Mouse (Mus musculus): ENCODE measurements around the gene Stap2. TPM values are rescaled to one million over a fixed set of nuclear protein-coding genes. Genes with fewer than 3 reads are reported as not detected.

The Stap2 gene
- total RNA-seq, 2 experiments from 2014 or later: 15.9 to 17.9 TPM

DNA sequence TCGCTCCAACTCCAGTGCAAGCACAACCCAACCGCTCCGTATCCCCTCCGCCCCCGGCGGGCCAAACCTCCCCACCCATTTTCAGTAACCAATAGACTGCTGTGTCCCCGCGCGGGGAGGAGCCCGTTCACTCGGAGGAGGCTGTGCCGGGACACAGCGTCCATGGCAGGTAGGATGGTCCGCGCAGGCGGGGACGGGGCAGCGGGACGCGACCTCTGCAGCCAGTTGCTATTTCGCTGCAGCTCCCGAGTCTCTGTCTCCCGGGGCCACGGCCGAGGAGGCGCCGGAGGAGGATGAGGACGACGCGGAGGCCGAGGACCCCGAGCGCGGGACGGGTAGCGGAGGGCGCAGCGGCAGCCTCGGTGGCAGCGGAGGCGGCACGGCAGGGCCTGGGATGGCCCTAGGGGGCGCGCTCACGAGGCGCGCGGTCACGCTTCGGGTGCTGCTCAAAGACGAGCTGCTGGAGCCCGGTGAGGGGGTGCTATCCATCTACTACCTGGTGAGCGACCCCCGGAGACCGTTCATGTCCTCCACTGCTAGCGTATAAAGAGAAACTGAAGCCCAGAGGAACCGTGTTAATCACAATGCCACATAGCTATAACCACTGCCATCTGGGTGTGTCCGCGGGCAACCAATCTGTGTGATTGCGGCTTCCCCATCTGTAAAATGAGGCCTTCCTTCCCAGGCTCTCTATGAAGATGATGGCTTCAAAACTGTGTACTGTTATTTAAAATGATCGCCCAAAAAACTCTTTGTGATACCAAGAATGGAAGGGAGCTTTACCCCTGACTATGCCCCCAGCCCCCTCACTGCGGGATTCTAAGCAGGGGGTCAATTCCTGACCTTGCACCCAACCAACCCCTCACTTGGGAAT is 3.9 kb upstream of the Stap2 start:
- intact Hi-C loops (cut with DNase I): no loop called here
- DNase-seq: peak; percentile 89 to 92

DNA sequence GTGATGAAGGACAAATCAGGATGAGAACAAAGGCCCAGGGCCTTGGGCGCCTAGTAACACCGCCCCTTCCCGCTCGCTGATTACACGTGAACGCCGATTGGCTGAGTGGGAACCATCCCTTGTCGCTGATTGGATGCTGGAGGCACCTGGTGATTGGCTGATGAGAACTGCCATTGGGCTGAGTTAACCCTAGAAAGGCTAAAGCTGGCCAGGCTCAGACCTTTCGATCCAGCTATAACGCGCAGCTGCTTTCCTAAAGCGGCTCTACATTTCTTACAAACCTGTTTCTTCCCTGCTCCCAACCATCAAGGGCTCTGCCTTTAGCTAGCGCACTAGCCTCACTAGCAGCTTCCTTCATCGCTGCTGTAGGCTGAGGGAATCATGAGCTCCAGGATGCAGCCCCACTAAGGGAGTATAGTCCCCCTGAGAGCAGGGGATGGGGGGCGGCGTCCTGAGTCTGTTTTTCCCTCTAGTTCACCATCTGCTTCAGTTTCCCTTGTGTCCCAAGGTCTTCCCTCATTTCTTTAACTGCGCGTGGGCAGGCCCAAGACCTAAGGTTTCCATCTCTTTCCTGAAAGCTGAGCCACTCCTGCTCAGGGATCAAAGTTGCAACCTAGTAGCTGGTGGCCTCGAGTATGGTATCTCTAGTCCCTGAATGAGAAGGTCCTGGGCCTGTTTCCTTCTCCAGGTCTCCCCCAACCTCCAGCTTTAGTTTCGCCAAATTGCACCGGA is 3.1 kb upstream of the Stap2 start:
- peak; percentile 87 to 89 for DNase-seq
- intact Hi-C loops (cut with DNase I): no loop called here

DNA sequence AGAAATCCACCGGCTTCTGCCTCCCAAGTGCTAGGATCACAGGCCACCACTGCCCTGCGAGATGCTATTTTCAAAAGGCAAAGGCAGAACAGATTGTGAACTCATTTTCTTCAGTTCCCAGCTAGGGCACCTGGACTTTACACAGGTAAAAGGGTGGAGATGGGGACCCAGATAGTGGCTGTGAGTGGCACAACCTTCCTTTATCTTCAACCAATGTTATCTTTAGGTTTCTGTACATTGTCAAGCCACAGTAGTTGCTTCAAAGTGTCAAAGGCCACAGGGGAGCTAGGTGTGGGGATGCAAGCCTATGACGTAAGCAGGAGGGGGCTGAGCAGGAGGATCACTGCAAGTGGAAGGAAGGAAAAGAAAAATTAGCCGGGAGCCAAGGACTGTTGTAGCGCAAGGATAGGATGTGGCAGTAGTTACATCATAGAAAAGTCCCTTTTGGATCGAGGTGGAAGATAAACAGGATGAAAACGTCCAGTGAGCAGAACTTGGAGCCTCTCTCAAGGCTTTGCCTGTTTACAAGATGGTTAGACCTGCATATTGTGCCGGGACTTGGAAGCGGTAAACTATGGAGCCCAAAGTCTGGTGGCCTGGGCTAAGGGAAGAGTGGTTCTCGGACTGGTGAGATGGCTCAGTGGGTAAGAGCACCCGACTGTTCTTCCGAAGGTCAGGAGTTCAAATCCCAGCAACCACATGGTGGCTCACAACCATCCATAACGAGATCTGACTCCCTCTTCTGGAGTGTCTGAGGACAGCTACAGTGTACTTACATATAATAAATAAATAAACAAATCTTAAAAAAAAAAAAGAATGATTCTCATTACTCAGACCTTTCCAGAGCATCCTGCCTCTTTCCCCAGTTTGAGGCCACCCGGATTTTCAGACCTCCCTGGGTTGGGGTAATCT is 2.3 kb upstream of the Stap2 start:
- no peak for DNase-seq
- intact Hi-C loops (cut with DNase I): no loop called here

DNA sequence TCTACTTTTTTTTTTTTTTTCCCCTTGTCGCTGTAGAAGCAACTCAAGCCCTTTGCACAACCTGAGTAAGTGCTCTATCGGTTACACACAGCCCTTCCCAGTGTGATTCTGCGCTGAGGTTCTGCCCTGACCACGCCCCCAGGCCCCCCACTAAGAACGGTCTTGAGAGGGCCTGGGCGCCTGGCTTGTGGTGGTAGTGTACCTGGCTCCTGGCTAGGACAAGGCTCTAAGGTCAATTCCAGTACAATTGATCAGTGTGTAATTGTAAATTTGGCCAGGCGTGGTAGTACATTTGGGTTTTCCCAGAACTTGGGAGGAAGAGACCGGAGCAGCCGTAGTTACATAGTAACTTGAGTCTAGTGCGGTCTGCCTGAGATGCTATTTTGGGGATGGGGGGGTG is 1.6 kb upstream of the Stap2 start:
- intact Hi-C loops (cut with DNase I): no loop called here
- no peak for DNase-seq

DNA sequence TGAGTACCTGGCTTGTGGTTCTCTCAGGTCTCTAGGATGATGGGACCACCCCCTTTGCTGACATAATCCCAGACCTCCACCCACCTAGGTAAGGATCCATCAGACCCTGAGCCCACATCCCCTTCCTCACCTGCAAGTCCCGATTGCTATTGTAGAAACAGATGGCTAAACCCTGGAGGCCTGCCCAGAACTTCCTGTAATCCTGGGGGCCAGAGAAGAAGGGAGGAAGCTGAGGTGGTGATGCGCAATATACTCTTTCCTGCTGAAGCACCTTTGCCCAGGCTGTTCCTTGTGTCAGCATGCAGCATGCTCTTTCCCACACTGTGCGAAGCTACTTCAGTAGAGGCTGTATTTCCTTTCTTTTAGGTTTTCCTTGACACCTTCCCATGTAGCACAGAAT is 2.4 kb downstream of the Stap2 start:
- intact Hi-C loops (cut with DNase I): no loop called here

DNA sequence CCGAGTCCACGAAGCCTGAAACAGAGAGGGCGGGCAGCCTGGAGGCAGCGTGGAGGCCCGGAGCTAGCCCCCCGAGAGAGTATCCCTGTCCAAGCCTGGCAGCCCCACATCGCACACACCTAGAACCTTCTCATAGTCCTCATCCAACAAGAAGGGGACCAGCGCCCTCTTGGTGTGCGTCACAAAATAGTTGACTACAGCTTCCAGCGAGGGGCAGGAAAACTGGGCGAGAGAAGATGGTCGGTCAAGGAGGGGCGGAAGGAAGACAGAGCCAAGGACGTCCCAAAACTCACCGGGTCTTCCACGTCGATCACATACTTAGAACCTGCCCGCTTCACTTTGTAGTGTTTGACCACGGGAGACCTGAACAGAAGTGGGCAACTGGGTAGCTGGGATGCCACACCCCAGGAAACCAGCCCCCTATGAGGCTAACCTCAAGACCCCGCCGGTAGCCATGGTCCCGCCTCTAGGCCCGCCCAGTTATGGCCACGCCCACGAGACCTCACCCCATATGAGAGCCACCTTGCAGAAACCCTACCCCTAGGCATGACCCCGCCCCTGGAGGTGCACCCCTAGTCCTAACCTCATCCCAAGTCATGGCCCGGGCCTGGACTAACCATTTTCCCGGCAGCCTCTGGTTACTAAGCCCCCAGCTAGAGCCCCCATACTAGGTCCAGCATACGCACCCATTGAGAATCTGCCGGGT is 5.4 kb downstream of the Stap2 start:
- no peak for DNase-seq
- intact Hi-C loops (cut with DNase I): no loop called here

More for the DNA sequence above, 2.4 kb downstream of the Stap2 start:
- no peak for DNase-seq

DNA sequence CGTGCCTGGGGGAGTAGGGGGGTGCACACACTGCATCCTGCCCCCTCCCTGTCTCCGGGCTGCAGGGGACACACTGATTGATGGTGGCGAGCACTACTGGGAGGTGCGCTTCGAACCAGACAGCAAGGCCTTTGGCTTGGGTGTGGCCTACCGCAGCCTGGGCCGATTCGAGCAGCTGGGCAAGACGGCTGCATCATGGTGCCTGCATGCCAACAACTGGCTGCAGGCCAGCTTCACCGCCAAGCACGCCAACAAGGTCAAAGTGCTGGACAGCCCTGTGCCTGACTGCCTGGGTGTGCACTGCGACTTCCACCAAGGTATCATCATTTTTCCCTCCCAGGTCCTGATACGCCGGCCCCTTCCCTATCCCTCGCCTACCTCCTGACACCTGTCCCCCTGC is 9.4 kb downstream of the Stap2 start:
- peak in 1 of 2 experiments; percentile 38 for DNase-seq
- intact Hi-C loops (cut with DNase I): no loop called here

DNA sequence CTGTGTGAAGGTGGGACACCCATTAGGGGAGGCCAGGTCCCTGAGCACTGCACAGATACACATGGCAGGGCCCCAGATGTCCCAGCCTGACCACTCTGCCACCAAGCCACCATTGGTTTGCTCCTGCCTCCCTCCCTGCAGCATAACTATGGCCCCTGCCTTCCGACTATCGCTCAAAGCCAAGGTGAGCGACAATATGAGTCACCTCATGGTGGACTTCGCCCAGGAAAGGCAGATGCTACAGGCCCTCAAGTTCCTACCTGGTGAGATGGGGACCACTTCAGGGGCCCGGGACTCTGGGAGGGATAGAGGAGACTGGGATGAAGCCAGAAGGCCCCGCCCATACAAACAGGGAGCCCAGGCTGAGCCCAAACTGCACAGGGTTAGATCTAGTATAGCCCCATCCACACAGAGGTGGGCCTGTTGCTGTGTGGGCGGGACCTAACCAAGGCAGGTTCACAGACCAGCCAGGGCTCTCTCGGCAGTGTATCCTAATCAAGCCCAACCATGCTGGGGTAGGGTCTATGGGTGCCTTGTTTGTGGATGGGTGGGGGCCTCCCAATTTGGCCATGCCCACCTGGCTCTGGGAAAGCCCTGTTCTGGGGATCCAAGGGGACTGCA is 15.0 kb downstream of the Stap2 start:
- intact Hi-C loops (cut with DNase I): no loop called here
- no peak for DNase-seq

DNA sequence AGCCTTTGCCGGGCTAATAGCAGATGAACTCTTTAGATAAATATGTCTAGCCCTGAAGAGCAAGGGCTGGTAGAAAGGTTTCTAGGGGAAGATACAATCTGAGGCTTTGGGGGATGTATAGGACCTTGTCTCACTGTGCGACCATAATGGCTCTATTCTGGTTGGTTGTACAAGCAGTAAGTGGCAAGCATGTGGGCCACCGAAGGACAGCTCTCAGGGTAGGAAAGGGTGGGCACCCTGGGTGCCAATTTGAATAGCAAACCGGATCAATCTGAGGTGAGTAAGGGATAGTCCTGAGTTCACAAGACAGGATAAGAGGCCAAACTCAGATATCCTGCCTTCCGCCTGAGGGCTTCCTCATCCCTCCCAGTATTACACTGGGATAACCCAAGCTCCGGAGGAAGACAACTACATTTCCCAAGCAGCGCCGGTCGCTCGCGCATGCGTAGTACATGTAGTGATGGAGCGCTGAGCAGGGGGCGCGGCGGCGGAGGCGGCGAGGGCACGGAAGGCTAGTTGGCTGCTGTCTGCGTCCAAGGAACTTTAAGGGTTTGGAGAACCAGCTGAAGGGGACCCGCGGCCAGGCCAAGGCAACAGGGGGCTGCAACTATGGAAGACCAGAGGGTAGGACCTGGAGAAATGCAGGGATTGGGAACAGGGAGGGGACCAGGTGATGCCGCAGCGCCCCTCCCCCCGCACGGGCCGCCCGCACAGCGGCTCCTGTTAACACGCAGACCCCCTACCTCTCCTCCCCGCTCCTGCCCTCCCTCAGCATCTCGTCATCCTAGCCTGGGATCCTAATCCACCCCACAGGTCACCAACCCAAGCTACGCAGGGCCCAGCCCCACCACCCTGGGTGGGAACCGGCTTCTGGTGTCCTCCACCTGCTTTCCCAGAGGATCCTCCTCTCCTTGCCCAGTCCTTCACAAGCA is 19.1 kb downstream of the Stap2 start, which contains the start of gene Fsd1:
Gene Fsd1 (plus strand): TSS at position 480 of the 932 bp plus-strand sequence.
- intact Hi-C loops (cut with DNase I): no loop called here

DNA sequence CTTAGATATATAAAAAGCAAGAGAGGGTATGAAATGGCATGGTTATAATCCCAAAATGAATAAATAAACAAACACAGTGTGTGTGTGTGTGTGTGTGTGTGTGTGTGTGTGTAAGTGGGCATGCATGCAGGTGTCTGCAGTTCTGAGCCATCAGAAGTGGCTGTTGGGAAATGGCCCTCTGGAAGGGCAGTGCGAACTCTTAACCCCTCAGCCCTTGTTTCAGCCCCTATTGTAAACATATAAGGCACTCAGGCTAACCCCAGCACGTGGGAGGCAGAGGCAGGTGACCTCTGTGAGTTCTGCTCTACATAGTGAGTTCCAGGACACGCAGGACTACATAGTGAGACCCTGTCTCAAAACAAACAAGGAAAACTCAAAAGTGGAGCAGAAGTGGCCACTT is 28.1 kb downstream of the Stap2 start:
- no peak for DNase-seq
- intact Hi-C loops (cut with DNase I): no loop called here

More for the DNA sequence above, 19.1 kb downstream of the Stap2 start, which contains the start of gene Fsd1:
- peak; percentile 61 to 63 for DNase-seq

DNA sequence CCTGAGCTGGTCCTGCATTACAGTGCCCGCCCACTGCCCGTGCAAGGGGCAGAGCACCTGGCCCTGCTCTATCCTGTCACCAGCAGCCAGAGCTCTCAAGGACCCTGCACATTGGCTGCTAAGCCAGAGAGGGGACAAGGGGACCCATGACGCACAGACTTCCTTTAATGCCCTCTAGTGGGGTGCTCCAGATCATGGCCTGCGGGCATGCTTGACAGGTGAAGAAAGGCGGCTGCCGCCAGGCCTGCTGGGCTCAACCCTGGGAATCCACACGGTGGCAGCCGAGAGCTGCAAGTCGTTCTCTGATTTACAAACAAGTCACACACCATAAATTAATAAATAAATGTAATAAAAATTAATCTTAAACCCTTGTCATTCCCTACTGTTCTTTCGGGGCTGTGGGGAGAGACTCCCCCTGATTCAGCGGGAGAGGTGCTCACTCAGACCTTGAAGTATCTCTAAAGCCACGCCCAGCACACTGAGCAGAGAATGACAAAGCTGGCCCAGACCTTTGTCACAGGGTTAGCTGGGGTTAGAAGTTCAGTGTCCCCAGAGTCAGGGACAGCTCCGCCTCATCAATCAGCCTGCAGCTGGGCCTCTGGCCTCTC is 29.0 kb downstream of the Stap2 start:
- intact Hi-C loops (cut with DNase I): loop anchor here (1.0 kb wide), 1 partner anchor 34 kb away; no protein-coding TSS in a partner anchor
- peak; percentile 83 to 89 for DNase-seq

DNA sequence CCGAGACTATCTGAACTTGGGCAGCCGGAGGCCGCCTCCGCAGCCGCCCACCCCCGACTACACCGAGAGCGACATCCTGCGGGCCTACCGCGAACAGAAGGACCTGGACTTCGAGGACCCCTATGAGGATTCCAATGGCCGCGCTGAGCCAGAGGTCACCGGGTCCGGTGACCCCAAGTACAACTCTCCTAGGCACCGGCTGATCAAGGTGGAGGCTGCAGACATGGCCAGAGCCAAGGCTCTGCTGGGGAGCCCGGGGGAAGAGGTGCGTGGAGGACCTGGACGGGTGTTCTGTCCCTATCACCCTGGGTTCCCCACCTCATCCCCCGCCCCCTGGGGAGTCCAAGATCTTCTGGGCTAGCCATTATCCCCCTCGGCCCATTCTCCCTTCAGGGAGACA is 33.9 kb downstream of the Stap2 start:
- no peak for DNase-seq
- intact Hi-C loops (cut with DNase I): no loop called here

DNA sequence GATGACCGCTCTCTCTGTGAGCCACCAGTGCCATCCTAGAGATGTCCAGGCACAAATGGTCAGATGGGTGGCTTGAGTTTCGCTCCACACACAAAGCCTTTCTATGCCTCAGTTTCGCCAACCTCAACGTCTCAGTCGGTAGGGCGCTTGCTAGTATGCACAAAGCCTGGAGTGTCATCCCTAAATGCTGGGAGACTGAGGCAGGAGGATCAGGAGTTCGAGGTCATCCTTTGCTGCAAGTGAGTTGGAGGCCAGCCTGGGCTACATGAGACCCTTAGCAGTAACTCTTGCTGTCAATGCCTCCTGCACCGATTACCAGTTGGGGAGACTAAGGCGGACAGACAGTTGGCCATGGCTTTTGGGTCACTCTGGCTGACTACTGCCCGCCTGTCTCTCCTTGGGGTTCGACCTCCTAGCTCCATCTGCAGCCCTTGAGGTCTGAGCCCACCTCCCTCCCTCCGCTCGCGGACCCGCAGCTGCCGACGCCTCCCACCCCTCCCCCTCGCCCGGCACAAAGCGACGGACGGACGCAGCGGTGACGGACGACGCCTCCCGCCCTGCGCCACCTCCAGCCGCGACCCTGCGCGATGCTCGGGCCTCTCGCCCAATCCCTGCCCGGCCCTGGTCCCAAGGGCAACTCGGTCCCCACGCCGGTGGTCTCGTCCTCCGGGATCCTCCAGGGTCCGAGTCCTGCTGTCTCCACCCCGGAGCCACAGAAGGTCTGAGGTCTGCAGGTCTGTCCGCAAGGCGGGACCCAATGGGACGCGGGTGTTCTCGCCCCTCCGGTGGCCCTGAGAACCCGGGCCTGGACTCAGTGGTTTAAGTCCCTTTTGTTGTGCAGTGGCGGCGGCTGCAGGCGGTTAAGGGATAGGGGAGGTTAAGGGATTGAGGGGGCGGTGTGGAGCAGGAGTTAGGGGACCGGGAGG is 35.2 kb downstream of the Stap2 start, which contains the start of gene Shd:
Gene Shd (plus strand): TSS at position 502 of the 926 bp plus-strand sequence.
- intact Hi-C loops (cut with DNase I): no loop called here
- DNase-seq: peak; percentile 46 to 54

DNA sequence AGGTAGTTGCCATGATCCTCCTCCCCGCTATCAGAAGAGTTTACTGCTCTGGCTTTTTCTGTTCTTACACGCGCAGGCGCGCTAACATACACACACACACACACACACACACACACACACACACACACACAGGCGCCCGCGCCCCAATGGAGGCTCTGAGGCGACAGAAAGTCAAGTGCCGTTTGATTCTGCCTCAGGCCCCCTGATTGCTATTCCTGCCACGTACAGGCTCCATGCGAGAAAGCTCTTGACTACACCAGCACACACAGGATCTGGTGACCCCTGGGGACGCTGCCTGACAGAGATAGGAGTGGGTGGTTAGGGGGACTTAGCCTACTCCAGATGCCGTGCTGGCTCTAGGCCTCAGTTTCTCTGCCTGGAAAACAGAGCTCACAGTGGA is 35.8 kb downstream of the Stap2 start:
- intact Hi-C loops (cut with DNase I): no loop called here
- DNase-seq: no peak

DNA sequence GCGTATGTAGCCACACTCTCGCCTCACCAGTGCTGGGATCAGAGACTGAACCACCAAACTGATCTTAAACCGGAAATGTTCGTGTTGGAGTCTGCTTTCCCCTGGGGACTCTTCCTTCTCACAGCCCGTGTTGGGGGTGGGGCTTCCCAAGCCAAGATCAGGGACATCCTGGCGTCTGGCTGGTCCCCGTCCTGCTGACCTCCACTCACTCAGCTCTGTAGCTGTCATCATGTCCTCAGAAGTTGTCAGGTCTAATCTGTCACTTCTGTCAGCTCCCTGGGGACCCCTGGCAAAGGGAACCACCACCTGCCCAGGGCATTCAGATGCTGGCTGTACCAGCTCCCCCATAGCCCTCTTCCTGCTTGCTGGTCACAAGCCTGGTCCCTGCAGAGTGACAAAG is 37.2 kb downstream of the Stap2 start:
- peak; percentile 35 to 48 for DNase-seq
- intact Hi-C loops (cut with DNase I): no loop called here

DNA sequence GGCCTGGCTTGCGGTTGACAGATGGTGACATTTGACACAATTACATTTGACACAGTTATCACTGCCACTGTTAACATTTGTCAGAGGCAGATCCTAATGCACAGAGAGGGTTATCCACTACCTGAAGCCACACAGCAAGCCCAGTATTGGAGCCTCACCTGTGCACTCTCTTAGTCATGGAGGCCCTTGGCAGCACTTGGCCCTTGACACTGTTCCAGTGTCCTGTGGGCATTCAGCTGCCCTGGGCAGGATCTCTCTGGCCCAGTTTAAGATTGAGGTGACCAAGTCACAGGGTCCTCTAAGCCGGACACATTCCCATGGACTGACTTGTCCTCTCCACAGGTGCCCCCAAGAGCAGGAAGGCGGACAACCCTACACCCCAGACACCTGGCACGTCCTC is 38.2 kb downstream of the Stap2 start:
- no peak for DNase-seq
- intact Hi-C loops (cut with DNase I): no loop called here

DNA sequence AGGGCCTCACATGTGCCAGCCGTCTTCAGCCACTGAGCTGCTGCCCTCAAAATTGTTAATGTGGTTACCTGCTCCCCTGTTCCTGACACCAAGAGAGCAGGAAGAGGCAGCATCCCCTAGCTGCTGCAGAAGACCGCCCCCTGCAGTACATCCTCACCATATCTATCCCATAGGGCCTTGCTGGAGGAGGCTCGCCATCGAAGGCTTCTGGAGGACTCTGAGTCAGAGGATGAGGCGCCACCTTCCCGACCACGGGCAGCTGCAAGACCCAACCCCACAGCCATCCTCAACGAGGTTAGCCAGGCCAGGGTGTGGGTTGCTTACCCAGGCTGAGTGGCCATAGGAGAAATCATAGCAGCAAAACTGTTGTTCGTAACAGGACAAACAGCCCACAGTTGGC is 40.4 kb downstream of the Stap2 start:
- no peak for DNase-seq
- intact Hi-C loops (cut with DNase I): no loop called here

All from heart, postnatal 14 days (tissue).